Mouse (Mus musculus): ENCODE data around the gene Alg9.

The Alg9 gene

DNA sequence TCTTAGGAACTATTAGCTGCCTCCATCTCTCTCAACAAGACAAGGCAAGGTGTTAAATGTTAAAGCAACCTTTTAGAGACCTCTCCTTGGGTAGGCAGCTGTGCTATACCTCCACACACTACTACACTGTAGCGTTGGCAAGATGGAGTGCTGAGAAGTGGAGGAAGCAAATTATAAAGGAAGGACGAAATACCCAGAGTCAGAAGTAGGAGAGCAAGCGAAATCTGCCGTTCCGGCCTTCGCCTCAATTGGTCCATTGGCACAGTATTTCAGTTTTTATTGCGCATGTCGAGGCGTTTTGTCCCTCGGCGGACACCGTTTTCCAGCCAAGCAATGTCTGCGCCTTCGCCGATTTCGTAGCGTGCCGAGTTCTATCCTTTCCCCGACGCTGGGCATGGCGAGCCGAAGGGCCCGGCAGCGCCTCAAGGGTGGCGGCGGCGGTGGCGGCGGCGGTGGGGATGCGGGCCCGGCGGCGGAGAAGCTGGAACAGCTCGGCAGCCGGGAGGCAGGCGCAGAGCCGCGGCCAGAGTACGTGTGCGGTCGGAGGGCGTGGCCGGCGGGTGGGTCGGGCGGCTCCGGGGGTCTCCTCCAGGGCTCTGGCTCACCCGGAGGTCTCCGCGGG, at the start of gene Alg9, which contains the start of gene 1110032A03Rik:
Alg9 (plus strand) TSS at position 29 of the 622 bp plus-strand sequence.
1110032A03Rik (minus strand) TSS at position 530 of the 622 bp plus-strand sequence.
- WGBS: 2% methylated on average over 46 of the region's 51 CpGs

DNA sequence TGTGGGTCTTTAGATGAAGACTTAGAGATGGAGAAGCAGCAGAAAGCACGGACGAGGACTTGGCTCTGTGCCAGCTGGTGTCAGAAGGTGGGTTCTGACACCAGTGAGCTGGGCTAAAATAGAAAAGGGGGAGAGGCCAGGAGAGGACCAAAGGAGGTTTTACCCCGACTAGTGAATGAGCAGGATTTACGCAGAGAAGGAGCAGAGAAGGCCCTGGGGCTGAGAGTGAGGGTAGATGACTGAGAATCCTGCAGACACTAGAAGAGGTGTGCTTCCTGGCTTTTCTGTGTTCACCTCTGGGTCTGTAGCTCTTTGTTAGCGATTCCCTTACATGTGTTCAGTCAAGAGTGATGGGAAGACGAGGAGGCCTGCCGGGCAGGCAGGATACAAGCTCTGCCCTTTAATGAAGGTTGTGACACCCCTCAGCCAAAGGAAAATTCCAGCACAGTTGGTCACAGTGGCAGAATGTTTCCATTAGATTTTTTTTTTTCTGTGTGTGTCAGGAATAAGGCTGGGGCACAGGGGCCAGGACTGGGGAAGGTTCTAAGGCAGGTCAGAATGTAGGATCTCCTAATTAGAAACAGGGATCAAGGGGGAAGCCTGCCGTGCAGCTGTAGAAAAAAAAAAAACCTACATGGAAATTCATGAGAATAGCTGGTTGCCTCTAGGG, 48.8 kb upstream of the Alg9 start:
- 56% methylated on average over 8 of the region's 8 CpGs for WGBS

DNA sequence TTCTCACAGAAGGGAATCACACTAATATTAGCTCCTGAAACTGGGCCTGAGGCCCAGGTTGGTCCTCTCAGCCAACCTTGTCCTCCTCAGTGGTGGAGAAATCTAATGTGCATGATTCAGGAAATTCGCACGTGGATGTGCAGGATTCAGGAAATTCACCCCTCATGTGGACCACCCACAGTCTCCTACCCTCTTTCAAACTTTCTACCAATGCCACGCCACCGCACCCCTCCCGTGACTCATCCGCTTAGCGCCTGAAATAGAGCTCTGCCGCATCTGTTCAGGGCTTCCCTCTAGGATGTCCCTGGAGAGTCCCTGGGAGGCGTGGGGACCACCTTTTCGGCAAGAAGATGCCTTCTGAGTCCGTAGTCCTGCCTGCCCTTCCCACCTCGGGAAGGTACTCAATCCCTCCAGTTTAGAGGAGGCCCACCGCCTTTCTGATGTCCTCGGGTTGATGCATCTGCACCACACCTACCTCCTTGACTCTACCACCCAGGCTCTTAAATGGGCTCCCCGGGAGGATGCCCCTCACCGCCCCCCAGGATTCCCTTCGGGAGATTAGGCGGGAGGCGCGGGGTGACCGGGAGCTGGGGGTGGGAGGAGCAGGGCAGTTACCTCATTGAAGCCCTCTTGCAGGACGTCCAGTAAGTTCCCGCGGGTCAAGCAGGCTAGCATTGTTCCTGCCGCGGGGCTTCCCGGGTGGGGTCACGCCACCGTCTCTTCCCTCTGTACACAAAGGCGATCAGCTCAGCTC, 47.5 kb upstream of the Alg9 start:
- 12% methylated on average over 30 of the region's 30 CpGs for WGBS

DNA sequence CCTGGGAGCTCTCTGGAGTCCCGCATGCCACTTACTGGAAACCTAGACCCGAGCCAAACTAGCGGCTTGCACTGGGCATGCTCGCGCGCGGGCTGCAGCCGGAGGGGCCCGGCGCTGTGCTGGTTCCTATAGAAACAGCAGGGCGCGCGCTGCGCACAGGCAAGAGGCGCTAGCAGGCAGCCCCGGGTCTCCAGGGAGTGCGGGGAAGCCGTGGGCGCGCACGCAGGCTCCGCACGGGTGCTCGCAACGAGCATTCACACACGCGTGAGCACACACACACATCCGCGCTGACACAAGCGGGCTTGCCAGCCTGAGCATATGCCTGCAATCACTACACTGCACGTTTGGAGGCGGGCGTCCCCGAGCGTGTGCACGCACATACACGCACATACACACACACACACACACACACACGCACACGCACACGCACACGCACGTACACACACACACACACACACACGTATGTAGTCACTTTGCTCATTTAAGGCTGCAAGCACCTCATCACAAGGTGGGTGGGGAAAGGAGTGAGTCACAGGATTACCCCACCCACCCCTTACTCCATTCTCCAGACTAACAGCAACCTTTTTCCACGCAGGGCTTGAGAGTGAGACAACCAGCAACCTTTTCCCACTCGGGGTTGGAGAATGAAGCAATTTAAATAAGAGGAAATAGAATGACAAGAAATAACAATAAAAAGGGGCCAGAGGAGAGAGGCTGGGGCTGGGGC, 46.7 kb upstream of the Alg9 start:
- WGBS: under 1% methylated on average over 45 of the region's 45 CpGs

DNA sequence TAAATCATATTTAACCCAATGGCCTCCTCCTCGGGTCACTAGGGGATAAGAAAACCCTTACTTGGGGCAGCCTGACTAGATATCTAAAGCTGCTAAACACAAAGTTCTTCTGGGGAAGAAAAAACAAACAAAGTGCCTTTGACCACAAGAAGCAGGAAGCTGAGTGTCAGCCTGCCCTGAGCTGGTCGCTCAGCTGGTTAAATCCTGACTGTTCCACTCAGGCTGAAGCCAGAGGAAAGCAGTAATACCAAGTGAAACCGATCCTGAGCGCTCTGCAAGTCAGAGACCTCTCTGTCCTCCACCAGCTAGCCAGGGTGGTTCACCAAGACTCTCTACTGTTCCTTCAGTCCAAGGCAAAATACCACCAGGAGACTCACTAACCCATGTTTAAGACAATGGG, 45.2 kb upstream of the Alg9 start:
- WGBS: 67% methylated on average over 4 of the region's 4 CpGs

DNA sequence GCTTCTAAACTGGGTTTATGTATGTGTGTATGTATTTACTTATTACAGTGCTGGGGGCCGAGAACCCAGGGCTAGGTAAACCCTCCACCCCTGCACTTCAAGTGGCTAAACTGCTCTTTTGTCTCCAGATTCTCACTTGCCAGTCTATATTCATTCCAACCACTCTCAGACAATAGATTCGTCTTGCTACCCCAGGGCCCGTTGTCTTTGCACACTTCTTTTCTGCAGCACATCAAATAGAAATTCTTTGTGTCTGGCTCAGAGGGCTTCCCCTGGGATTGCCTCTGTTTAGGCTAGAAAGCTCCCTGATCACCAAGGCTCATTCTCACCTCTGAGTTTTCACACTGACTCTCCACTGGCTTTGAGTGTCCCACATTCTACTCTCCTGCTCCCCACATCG, 42.3 kb upstream of the Alg9 start:
- WGBS: 56% methylated on average over 4 of the region's 4 CpGs

DNA sequence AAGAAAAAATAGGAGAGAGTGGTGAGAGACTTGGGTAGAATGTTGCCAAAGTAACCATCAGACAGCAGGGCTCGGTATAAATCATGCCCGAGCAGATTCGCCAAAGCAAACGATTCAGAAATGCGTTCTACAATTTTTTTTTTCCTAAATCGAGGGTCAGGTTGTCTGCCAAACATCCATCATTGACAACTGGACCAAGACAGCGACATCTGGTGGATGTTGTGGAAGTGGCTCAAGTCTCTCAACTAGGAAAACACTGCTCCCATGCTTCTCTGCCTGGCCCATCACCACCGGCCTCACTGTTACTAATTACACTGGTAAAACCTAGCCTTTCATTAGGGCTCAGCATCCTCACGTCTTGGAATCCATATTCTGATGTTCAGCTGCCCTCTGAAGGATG, 39.8 kb upstream of the Alg9 start:
- 2% methylated on average over 9 of the region's 9 CpGs for WGBS

DNA sequence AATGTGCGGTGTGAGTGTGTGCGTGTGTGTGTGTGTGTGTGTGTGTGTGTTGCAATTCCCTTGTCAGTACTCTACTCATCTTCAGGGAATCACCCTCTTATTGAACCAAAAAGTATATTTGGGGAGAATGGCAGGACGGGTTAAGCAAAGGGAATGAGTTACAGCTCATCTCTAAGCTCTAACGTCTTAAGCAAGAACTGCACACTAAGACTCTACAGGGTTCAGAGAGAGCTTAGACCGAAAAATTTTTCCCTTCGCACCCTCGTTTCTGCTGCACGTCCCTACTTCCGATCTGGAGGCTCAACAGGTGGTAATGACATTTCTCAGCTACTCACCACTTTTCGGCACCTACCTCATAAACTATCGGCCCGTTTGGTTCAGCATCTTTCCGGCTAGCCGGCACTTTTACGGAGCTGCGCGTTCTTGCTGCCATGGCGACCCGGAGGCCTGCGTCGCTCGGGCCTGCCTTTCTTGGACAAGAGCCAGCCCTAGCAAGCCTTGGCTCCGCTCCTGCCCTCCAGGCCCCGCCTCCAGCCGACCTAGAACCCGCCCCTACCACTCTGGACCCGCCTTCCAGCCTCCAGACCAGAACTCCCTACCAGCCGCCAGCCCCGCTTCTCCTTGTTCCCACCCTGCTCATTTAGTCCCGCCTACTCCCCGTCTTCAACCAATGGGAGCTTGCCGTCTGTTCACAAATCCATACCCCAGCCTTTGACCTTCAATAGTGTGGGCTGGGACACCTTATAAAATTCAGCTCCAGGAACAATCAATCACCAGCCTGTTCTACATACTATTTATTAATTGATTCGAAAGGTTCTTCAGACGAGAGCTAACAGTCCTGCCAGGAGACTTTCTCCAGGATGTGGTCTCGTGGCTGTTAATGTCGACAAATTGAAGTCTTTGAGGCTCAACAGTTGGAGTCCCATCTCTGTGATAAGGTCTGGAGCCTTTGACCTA, 35.6 kb upstream of the Alg9 start, which contains the start of gene Dixdc1:
Dixdc1 (minus strand) TSS at position 604 of the 957 bp plus-strand sequence.
- 12% methylated on average over 36 of the region's 36 CpGs for WGBS

DNA sequence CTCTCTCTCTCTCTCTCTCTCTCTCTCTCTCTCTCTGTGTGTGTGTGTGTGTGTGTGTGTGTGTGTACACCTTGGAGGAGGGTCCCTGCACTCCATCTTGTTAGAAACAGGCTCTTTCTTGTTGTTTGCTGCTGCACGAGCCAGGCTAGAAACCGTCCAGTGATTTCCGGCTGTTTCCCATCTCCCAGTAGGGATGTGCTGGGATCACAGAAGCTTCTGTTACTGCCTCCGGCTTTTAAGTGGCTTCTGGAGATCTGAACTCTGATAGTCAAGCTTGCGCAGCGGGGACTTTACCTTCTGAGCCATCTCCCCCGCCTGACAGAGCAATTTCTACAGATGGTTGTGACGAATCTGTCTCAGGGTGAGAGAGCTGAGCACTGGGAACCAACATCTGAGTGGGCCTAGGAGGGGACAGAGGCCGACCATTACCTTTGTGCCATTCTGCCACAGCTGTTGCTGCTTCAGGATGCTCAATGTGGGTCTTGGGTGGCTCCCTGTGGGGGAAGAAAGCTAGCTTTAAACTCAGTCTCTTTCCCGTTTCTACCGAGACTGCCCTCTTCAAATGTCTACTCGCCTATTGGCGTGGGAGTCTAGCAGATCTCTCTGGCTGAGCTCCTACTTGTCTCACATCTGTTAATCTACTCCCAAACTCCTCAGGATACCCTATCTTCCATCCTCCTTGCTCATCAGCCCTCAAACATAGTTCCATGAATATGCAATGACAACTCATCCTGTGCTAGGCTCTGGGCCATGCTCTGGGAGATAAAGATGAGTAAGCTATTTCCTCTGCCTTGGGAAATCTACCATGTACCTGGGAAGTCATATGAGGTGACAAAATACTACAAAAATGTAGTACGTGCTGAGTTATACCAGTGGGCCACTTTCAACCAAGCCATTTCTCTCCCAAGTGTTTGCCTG, 33.7 kb upstream of the Alg9 start:
- WGBS: 67% methylated on average over 14 of the region's 14 CpGs

DNA sequence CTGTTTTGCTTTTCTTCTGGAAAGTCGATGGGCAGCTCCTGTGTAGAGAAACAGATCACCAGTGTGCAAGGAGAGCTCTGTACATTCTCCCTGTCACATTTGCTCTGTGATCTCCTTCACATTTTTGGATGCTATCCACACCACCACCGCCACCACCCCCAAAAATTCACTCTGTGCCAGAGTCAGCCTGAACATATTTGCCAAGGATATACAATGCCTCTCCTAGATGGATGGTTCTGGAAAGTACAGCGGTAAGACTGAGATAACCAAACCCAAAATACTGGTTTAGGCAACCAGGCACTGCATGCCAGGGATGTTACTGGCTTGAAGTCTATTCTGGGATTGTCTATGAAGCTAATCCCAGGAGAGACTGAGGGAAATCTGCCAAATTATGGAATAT, 32.6 kb upstream of the Alg9 start:
- WGBS: 65% methylated on average over 3 of the region's 3 CpGs

DNA sequence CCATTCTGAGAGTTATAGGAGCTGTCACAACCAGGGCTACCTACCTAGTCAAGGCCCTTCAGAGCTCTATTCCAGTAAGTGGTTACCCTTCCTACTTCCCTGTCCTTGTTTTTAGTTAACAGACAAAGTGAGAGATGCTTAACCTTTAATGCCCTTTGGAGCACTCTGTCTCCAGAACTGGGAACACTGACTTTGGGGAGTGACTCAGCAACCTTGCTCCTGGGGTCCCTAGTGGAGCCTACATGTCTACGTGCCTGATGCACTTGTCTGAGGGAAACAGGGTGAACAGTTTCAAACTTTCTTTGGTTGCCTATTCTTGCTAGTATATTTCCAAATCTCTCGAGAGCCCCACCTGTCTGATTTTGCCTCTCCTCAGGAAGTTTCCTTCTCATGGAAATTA, 32.1 kb upstream of the Alg9 start:
- WGBS: 81% methylated on average over 2 of the region's 2 CpGs

DNA sequence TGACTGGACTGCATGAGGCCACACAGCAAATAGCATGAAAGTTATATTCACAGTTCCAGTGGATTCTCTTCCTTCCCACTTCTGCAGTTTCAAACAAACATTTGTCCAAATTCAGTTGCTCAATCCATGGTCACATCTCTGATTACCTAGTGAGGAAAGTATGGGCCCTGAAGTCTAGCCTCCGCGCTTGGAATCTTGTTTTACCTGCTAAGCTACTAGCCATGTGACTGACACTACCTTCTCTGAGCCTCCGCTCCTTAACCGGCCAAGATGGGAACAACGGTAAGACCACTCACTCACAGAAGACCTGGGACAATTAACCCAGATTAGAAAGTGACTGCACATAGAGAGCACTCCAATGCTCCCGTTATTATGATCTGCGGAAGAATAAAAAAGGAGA, 29.0 kb upstream of the Alg9 start:
- 39% methylated on average over 7 of the region's 7 CpGs for WGBS

DNA sequence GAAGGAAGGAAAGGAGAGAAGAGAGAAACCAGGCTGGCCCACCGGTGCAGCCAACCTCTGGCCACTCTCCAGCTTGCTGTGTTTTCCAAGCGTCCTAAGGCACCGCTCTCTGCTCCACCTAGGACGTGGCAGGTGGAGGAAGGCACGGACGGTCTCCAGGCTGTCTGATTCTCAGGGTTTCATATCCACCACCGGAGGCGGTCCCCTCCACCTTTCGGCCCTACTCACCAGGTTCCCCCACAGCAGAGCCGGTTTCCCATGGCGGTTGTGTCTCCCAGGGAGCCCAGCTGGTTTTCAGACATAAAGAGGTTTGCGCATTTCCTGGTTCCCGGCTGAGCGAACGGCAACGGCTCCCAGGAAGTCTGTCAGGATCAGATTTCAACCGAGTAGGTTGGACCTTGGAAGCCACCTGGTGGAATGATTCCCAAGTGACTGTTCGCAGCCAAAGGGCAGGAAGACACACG, 28.6 kb upstream of the Alg9 start, which contains the start of gene 2310030G06Rik:
2310030G06Rik (minus strand) TSS at position 323 of the 464 bp plus-strand sequence.
- WGBS: 14% methylated on average over 19 of the region's 19 CpGs

DNA sequence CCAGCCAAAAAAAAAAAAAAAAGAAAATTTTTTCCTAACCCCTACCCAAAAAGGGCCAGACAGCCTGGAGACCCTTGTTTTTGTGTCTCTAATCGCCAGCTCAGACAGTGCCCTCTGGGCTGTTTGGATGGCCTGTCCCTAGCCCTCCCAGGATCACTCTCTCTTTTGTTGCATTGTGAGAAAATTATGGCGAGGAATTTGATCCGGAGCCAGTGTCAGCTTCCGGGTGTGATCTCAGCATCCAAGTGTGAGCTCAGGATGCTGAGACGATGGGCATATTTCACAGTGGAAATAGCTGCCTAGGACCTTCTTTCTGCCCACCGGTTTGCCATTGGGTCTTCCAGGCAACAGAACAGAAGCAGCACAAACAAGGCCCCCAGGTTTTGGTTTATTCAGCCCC, 24.1 kb upstream of the Alg9 start:
- WGBS: 54% methylated on average over 6 of the region's 6 CpGs

DNA sequence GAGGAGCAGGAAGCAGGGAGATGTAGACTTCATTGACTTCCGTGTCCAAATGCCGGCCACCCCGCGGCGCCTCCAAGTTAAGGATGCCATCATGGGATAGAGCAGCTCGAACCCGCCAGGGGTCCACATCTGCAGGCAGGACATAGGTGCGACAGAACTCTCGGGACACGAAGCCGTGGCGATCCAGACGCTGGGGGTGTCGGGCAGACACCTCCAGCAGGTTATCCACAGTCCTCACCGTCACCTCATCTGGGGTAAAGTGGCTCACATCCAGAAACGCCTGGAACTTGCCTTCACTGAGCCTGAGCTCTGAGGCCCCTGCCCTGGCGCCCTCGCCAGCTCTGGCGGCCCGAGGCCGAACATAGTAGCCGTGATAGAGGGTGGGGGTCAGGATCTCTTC, 23.5 kb upstream of the Alg9 start, which contains the start of gene Cryab:
Cryab (plus strand) TSS at position 3 of the 400 bp plus-strand sequence.
- WGBS: 79% methylated on average over 22 of the region's 22 CpGs

DNA sequence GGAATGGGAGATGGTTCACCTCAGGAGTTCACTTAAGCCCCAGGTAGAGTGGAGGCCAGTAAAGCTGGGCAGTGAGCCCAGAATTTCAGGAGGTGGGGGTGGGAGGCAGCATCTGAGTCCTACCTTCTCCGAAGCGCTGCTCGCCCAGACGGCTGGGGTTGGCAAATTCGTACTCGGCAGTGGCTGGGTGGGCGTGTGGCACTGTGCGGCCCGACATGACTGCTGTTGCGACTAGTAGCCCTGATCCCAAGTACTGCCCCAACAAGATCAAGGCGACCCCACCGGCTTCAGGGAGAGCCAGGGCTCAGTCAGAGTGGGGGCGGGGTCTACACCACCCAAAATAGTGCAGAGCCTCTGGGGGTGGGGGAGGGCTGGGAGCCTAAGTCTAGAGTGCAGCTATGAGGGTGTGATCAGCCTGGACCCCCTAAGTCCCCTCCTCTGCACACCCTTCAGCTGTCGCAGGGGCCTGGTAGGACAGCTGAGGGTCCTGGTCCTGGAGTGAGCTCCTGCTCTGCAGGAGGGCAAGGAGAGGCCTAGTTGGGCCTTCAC, 22.7 kb upstream of the Alg9 start, which contains the start of gene Hspb2:
Hspb2 (minus strand) TSS at position 301 of the 549 bp plus-strand sequence.
- 54% methylated on average over 14 of the region's 14 CpGs for WGBS

DNA sequence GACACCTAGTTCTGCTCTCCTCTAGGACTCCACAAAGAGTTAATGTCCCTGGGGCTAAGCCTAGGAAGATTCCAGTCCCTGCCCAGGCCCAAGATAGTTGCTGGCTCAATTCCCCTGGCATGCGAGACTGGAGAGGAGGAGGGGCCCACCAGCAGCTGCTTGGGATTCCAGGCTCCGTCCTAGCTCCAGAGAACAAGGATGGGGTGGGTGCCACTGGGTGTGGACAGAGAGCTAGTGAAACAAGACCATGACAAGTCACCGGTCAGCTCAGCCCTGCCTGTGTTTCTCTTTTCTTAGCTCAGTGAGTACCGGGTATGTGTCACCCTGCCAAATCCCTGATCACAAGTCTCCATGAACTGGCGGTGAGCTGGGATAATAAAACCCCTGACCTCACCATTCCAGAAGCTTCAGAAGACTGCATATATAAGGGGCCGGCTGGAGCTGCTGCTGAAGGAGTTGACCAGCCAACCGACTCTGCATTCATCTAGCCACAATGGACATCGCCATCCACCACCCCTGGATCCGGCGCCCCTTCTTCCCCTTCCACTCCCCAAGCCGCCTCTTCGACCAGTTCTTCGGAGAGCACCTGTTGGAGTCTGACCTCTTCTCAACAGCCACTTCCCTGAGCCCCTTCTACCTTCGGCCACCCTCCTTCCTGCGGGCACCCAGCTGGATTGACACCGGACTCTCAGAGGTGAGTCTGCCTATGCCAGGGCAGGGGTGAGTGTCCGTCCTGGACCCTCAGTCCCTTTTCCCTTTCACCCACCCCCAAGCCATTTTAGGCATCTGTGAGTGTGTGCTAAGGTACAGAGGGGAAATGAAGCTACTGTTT, 21.8 kb upstream of the Alg9 start:
- 46% methylated on average over 17 of the region's 17 CpGs for WGBS

DNA sequence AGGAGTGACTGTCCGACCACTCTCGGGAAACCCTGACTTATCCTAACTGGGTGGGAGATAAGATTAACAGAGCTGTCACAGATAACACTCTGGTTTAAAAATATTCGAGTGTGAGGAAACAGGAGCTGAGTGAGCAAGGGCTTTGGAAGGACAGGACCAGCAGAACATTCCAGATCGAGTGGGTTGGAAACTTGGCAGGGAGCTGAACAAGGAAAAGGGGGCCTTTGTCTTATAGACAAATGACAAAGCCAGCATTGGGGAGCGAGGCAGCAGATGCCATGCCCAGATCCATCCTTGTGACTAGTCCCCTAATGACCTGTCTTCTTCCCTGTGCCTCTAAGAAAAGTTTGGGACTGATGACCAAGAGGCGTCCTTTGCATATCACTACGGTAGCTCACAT, 20.9 kb upstream of the Alg9 start:
- WGBS: 31% methylated on average over 7 of the region's 7 CpGs
